Mouse (Mus musculus): ENCODE results near the gene Serpinb9b.

DNA sequence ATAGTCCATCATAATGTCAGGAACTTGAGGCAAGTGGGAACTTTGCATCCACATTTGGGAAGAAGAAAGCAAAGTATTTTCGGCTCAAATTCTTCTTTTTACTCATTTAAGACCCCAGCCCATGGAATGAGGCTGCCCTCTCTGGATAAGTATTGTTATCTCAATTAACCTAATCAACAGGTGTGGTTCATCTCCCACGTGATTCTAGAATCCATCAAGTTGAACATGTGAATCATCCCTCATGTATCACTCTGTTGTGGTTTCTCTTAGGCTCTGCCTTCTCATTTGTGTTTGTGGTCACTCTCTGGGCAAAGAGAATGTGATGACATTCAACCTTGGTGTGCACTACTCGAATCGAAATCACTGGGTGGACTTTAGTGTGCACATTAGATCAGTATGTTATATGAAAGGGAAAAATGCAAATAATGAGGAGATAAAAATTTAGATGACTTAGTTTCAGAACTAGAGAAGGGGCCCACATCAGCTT is 44.6 kb upstream of the Serpinb9b start:
- TF ChIP-seq CTCF (IDR thresholded peaks at IDR 0.05; ENCODE audit: low read depth, low read length) (no peak), TAL1 (conservative IDR thresholded peaks at IDR 0.05; ENCODE audit: low read depth, low read length) (no peak), POLR2AphosphoS5 (IDR thresholded peaks at IDR 0.05; ENCODE audit: insufficient replicate concordance, low read depth, low read length) (no peak), GATA1 (IDR thresholded peaks at IDR 0.05; ENCODE audit: borderline replicate concordance, low read length) (no peak)
